Mouse (Mus musculus) forebrain, embryonic 13.5 days (tissue): ENCODE measurements at regions not wholly inside any gene's neighbourhood (a gene's known extent, or its start where the extent isn't known, plus 50 kb on each side); places are given as distances from the start of the nearest gene placed in this dataset.

ENCODE experiments used
- ATAC-seq: fragments of 200-750 bp; cut with Nextera tagmentation; 2 replicates; pipeline ENCODE4 v1.8.0; 2017
- H3K27ac ChIP-seq: fragments of 300-500 bp; sonication (generic); 2 replicates; pipeline ENCODE4 v1.5.1; 2015; ENCODE audit warnings: inconsistent platforms, mild to moderate bottlenecking, moderate library complexity
- H3K27me3 ChIP-seq: fragments of 300-500 bp; sonication (generic); 2 replicates; pipeline ENCODE4 v1.6.1; 2015; ENCODE audit warnings: mild to moderate bottlenecking, inconsistent platforms
- H3K36me3 ChIP-seq: fragments of 300-500 bp; sonication (generic); 2 replicates; pipeline ENCODE4 v1.6.1; 2015; ENCODE audit warnings: mild to moderate bottlenecking, inconsistent platforms; ENCODE audit not compliant: poor library complexity, severe bottlenecking
- H3K4me1 ChIP-seq: fragments of 300-500 bp; sonication (generic); 2 replicates; pipeline ENCODE4 v1.6.1; 2015; ENCODE audit warnings: inconsistent platforms
- H3K4me2 ChIP-seq: fragments of 300-500 bp; sonication (generic); 2 replicates; pipeline ENCODE4 v1.6.1; 2015; ENCODE audit warnings: inconsistent platforms, mild to moderate bottlenecking, moderate library complexity
- H3K4me3 ChIP-seq: fragments of 300-500 bp; sonication (generic); 2 replicates; pipeline ENCODE4 v1.5.1; 2015; ENCODE audit warnings: mild to moderate bottlenecking, inconsistent platforms
- H3K9ac ChIP-seq: fragments of 300-500 bp; sonication (generic); 2 replicates; pipeline ENCODE4 v1.6.1; 2015; ENCODE audit warnings: mild to moderate bottlenecking, inconsistent platforms
- H3K9me3 ChIP-seq: fragments of 300-500 bp; sonication (generic); replicated peaks from 2 replicates; pipeline ENCODE4 v1.6.1; 2016; ENCODE audit warnings: inconsistent platforms
- WGBS: fragments of 180-500 bp; shearing (Covaris S2); methylation state at CpG from one replicate; pipeline ENCODE4 v1.1.7; 2015; 5-methylcytosine and 5-hydroxymethylcytosine counted together

DNA sequence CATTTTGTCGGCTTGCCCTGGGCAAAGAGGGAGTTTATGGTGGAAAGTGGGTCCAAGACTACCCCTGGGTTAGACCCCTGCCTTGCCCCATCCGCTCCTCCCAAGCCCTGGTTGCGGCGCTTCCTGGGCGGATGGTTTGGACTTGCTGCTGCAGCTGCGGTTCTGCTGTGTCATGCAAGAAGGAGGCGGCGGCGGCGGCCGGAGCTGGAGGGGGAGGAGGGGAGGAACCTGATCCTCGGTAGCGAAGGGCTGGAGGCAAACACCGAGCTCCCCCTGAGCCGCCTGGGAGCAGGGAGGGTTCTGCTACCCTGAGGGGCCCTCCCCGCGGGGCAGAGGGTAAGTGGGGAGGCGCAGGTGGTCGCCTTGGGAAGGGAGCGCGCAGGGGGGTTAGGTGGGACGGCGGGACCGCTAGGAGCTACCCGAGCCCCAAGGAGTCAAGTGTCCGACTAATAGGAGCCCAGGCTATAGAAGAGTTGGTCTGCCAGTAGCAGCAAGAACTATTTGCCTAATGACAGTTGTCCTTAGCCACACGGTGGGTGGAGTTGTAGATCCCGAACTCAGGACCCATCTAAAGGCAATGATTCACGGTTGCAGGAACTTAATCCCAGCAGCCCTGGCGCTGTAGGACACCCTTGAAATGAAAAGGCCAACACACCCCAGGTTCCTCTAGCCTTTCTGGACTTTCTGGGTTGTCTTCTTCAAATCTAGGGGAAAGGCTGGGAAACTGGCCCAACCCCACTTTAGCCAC lies 178.2 kb upstream of the Mkln1 start:
- Histone ChIP-seq H3K4me2 (peak overlapping the region; percentile 64), H3K9ac (no peak overlapping the region), H3K27me3 (peaks cover 63% of the 10 kb centered on the region), H3K36me3 (no peaks in the 10 kb centered on the region), H3K27ac (no peak overlapping the region), H3K4me1 (peaks cover 46% of the 10 kb centered on the region), H3K4me3 (peak overlapping the region; percentile 34), H3K9me3 (no peaks in the 10 kb centered on the region)
- 0 out of 2 replicates have a peak, but pooled peaks have one; percentile 11 for ATAC-seq
- WGBS, result under 1% methylated on average over 30 of the region's 30 CpGs

DNA sequence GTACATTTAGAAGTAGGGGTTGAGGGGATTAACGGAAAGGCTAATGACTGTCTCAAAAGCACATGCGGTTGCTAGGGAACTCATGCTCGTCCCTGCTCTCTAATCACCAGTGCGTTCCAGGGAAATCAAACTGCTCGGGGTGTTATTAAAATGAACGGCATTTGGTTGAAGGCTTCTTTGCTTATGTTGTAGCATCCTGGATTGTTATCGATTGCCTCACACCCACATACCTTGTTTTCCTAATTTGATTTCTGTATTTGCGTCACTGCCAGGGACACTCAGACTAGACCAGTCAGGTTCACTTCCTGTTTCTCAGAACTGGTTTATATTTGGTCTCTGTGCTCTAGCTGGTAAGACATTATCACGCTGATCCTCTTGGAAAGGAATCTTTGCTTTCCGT lies 177.0 kb upstream of the Mkln1 start:
- no peak overlapping the region for H3K27ac ChIP-seq
- H3K36me3 ChIP-seq, result no peaks in the 10 kb centered on the region
- peaks cover 55% of the 10 kb centered on the region for H3K27me3 ChIP-seq
- peaks cover 44% of the 10 kb centered on the region for H3K4me1 ChIP-seq
- peak overlapping the region; percentile 42; the same call in 1 of the 2 replicates for H3K4me2 ChIP-seq
- no peaks in the 10 kb centered on the region for H3K9me3 ChIP-seq
- H3K9ac ChIP-seq, result no peak overlapping the region
- H3K4me3 ChIP-seq, result 0 out of 2 replicates have a peak overlapping the region, but pooled peaks have one; percentile 2
- no peak for ATAC-seq
- 14% methylated on average over 10 of the region's 10 CpGs for WGBS

DNA sequence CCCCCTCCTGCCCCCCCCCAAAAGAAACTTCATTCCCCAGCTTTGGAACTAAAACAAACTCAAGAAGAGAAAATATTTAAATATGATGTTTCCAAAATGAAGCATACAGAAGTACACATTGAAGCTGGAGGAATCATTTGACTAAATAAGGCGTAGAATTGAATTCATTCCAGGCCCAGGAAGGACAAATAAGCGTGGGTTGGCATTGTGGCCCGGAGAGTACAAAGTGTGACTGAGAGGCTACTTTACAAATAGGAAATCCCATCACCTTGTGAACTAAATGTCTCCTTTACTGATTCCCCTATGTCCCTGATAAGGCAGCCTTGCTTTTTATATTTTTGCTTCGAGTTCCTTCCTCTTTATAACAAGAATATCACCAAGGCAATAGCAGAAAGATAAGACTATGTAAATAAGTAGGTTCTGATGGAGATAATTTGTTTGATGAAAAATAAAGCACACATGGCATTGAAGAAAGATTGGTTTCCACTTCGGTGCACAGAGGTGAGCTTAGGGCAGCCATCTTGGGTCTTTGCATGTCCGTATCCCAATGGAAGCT lies 176.4 kb upstream of the Mkln1 start:
- Histone ChIP-seq H3K9me3 (no peaks in the 10 kb centered on the region), H3K9ac (no peak overlapping the region), H3K4me2 (no peak overlapping the region), H3K4me1 (peaks cover 38% of the 10 kb centered on the region), H3K27me3 (peaks cover 50% of the 10 kb centered on the region), H3K4me3 (no peak overlapping the region), H3K27ac (no peak overlapping the region), H3K36me3 (no peaks in the 10 kb centered on the region)
- 81% methylated on average over 6 of the region's 6 CpGs for WGBS
- no peak for ATAC-seq

DNA sequence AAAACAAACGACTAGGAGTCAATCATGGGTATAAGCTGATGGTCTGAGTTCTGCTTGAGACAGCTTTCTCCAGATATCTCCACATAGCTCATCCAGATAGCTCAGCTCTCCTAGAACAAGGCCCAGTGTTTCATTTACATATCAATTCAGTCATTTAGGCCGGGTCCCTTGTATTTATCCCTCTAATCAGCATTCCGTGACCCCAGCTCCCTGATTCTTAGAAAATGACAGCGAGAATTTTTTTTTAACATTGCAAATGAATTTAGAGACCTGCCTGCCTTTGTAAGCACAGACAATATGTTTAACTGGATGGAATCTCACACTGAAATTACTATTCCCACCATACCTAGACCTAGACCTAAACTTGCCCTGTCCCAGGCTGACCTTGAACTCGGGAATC lies 171.1 kb upstream of the Mkln1 start:
- H3K4me2 ChIP-seq, result no peak overlapping the region
- no peaks in the 10 kb centered on the region for H3K36me3 ChIP-seq
- H3K27me3 ChIP-seq, result 0 out of 2 replicates have a peak, but pooled peaks cover 7% of the 10 kb centered on the region
- 36% methylated on average over 5 of the region's 5 CpGs for WGBS
- H3K9ac ChIP-seq, result no peak overlapping the region
- H3K4me3 ChIP-seq, result no peak overlapping the region
- H3K4me1 ChIP-seq, result no peaks in the 10 kb centered on the region
- no peak for ATAC-seq
- H3K27ac ChIP-seq, result no peak overlapping the region
- H3K9me3 ChIP-seq, result no peaks in the 10 kb centered on the region

- 92% methylated on average over 1 of the region's 1 CpGs for WGBS
- H3K9me3 ChIP-seq, result no peaks in the 10 kb centered on the region
- no peak for ATAC-seq
Measured at GRCm38 (mm10) chr6:31228061-31228460, 170.5 kb upstream of the Mkln1 start.

GRCm38 (mm10) chr6:31231821-31232220 lies 166.7 kb upstream of the Mkln1 start:
- WGBS, result 79% methylated on average over 4 of the region's 4 CpGs
- H3K4me2 ChIP-seq, result no peak overlapping the region

More at GRCm38 (mm10) chr6:31228061-31228460, 170.5 kb upstream of the Mkln1 start:
- Histone ChIP-seq H3K4me2 (no peak overlapping the region), H3K4me1 (peaks cover 2% of the 10 kb centered on the region), H3K27ac (no peak overlapping the region), H3K4me3 (no peak overlapping the region), H3K36me3 (no peaks in the 10 kb centered on the region), H3K27me3 (0 out of 2 replicates have a peak, but pooled peaks cover 7% of the 10 kb centered on the region), H3K9ac (no peak overlapping the region)

GRCm38 (mm10) chr6:31233252-31233993 lies 165.1 kb upstream of the Mkln1 start:
- H3K9ac ChIP-seq, result no peak overlapping the region
- H3K9me3 ChIP-seq, result no peaks in the 10 kb centered on the region
- H3K4me1 ChIP-seq, result peaks cover 9% of the 10 kb centered on the region
- H3K36me3 ChIP-seq, result no peaks in the 10 kb centered on the region
- no peak overlapping the region for H3K4me3 ChIP-seq
- WGBS, result 46% methylated on average over 18 of the region's 18 CpGs
- no peak overlapping the region for H3K4me2 ChIP-seq
- H3K27ac ChIP-seq, result no peak overlapping the region
- ATAC-seq, result peak; percentile 45; the same call in 1 of the 2 replicates
- H3K27me3 ChIP-seq, result no peaks in the 10 kb centered on the region; the same call in 1 of the 2 replicates

More at GRCm38 (mm10) chr6:31231821-31232220, 166.7 kb upstream of the Mkln1 start:
- Histone ChIP-seq H3K36me3 (no peaks in the 10 kb centered on the region), H3K9me3 (no peaks in the 10 kb centered on the region), H3K4me3 (no peak overlapping the region), H3K4me1 (peaks cover 9% of the 10 kb centered on the region), H3K27me3 (no peaks in the 10 kb centered on the region), H3K27ac (no peak overlapping the region), H3K9ac (no peak overlapping the region)
- no peak for ATAC-seq

- WGBS, result 18% methylated on average over 9 of the region's 9 CpGs
- H3K4me2 ChIP-seq, result no peak overlapping the region
- no peaks in the 10 kb centered on the region; the same call in 1 of the 2 replicates for H3K27me3 ChIP-seq
- ATAC-seq, result no peak
- H3K4me3 ChIP-seq, result no peak overlapping the region
- H3K9me3 ChIP-seq, result no peaks in the 10 kb centered on the region
- no peak overlapping the region for H3K27ac ChIP-seq
- no peaks in the 10 kb centered on the region for H3K36me3 ChIP-seq
- no peaks in the 10 kb centered on the region for H3K4me1 ChIP-seq
- H3K9ac ChIP-seq, result no peak overlapping the region
Measured at GRCm38 (mm10) chr6:31240051-31240450, 158.5 kb upstream of the Mkln1 start.

GRCm38 (mm10) chr6:31250526-31250925 lies 148.0 kb upstream of the Mkln1 start:
- H3K27me3 ChIP-seq, result no peaks in the 10 kb centered on the region
- 74% methylated on average over 2 of the region's 2 CpGs for WGBS
- no peak overlapping the region for H3K4me3 ChIP-seq
- H3K9me3 ChIP-seq, result no peaks in the 10 kb centered on the region
- H3K9ac ChIP-seq, result no peak overlapping the region
- H3K36me3 ChIP-seq, result no peaks in the 10 kb centered on the region
- no peak overlapping the region for H3K27ac ChIP-seq
- no peak for ATAC-seq
- 0 out of 2 replicates have a peak, but pooled peaks cover 7% of the 10 kb centered on the region for H3K4me1 ChIP-seq
- no peak overlapping the region for H3K4me2 ChIP-seq

- no peak overlapping the region for H3K27ac ChIP-seq
- no peaks in the 10 kb centered on the region for H3K9me3 ChIP-seq
- 26% methylated on average over 15 of the region's 15 CpGs for WGBS
- H3K9ac ChIP-seq, result no peak overlapping the region
- no peaks in the 10 kb centered on the region for H3K27me3 ChIP-seq
- no peak for ATAC-seq
- peak overlapping the region; percentile 35 for H3K4me2 ChIP-seq
- H3K4me1 ChIP-seq, result 0 out of 2 replicates have a peak, but pooled peaks cover 7% of the 10 kb centered on the region
- H3K4me3 ChIP-seq, result no peak overlapping the region
- H3K36me3 ChIP-seq, result no peaks in the 10 kb centered on the region
Measured at GRCm38 (mm10) chr6:31253251-31253935, 145.1 kb upstream of the Mkln1 start.

GRCm38 (mm10) chr6:31260645-31261345 lies 137.7 kb upstream of the Mkln1 start:
- H3K27me3 ChIP-seq, result no peaks in the 10 kb centered on the region
- H3K9me3 ChIP-seq, result no peaks in the 10 kb centered on the region
- ATAC-seq, result no peak
- H3K4me1 ChIP-seq, result no peaks in the 10 kb centered on the region
- H3K4me2 ChIP-seq, result no peak overlapping the region
- no peak overlapping the region for H3K4me3 ChIP-seq
- H3K36me3 ChIP-seq, result no peaks in the 10 kb centered on the region
- H3K9ac ChIP-seq, result no peak overlapping the region
- WGBS, result 77% methylated on average over 10 of the region's 10 CpGs
- no peak overlapping the region for H3K27ac ChIP-seq
